ENCODE assay signal across 11 mouse cellular contexts in the genomic region with DNA sequence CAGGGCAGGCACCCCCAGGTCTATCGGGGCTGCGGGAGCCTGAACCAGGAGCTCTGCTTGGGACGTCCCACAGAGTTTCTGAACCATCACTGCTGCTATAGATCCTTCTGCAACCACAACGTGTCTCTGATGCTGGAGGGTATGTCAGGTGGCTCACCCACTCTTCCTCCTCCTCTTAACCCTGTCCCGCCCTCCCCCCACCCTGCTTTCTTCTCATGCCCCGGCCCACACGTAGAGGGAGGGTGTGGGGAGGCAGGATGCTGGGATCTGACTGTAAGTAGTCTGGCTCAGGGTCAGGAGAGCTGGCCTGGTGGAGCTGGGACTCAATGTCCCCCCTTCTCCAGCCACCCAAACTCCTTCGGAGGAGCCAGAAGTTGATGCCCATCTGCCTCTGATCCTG. TPM values are rescaled to one million over a fixed set of nuclear protein-coding genes. Genes with fewer than 3 reads are reported as not detected.
DNase-seq lines count a peak whose midpoint lies in the region; ATAC-seq and TF ChIP-seq lines count a peak whose summit lies in the region.
"Had no signal": no experiment of that assay in that cellular context is flagged by ENCODE, and none has a peak within 500 bp of the region (broad histone marks: within the 10 kb centered on the region; RNA-seq: fewer than 3 reads in every experiment).

No protein-coding gene starts in this region.

- TF ChIP-seq POLR2A in limb, embryonic 14.5 days (IDR thresholded peaks at IDR 0.05; ENCODE audit: borderline replicate concordance, extremely low read depth, insufficient read depth, insufficient read length): no peak

- peaks cover 7% of the 10 kb centered on the region for H3K36me3 ChIP-seq in heart, embryonic 13.5 days
- H3K36me3 ChIP-seq in midbrain, embryonic 12.5 days: no peaks in the 10 kb centered on the region
- H3K36me3 ChIP-seq in midbrain, embryonic 14.5 days (ENCODE audit: control insufficient read depth, insufficient read depth, low read length): no peaks in the 10 kb centered on the region
- no peaks in the 10 kb centered on the region for H3K36me3 ChIP-seq in limb, embryonic 14.5 days (ENCODE audit: control insufficient read depth, insufficient read depth, low read length)
- H3K36me3 ChIP-seq: liver, embryonic 12.5 days had no signal

- no peaks in the 10 kb centered on the region for H3K9me3 ChIP-seq in heart, embryonic 13.5 days
- H3K9me3 ChIP-seq in midbrain, embryonic 12.5 days: no peaks in the 10 kb centered on the region
- H3K9me3 ChIP-seq in midbrain, embryonic 14.5 days (ENCODE audit: control insufficient read depth, low read length): no peaks in the 10 kb centered on the region
- H3K9me3 ChIP-seq in limb, embryonic 14.5 days (ENCODE audit: control insufficient read depth, low read length): no peaks in the 10 kb centered on the region
- H3K9me3 ChIP-seq: liver, embryonic 12.5 days had no signal

- peaks cover 62% of the 10 kb centered on the region for H3K27me3 ChIP-seq in heart, embryonic 13.5 days (replicated peaks)
- H3K27me3 ChIP-seq in midbrain, embryonic 12.5 days: peaks cover 80% of the 10 kb centered on the region
- H3K27me3 ChIP-seq in midbrain, embryonic 14.5 days (ENCODE audit: control insufficient read depth, insufficient read depth, low read length): peaks cover 10% of the 10 kb centered on the region
- no peaks in the 10 kb centered on the region for H3K27me3 ChIP-seq in limb, embryonic 14.5 days (ENCODE audit: control insufficient read depth, insufficient read depth, low read length)

- DNase-seq in heart, adult 8-10 months (ENCODE audit: low spot score): no peak
- DNase-seq in midbrain, embryonic 14.5 days: no peak
- no peak for DNase-seq in limb, embryonic 14.5 days (ENCODE audit: low spot score)
- no peak for DNase-seq in urinary bladder, adult 18-20 months (ENCODE audit: low spot score in 2 of 2)
- no peak for DNase-seq in adrenal gland, postnatal 10 days
- no peak for DNase-seq in cerebellum, postnatal 14 days
- DNase-seq: adrenal gland, postnatal 36 days; kidney, adult 18-20 months had no signal

- H3K4me2 ChIP-seq in heart, embryonic 13.5 days: peak overlapping the region; percentile 32
- H3K4me2 ChIP-seq in midbrain, embryonic 12.5 days (replicated peaks): 0 out of 2 replicates have a peak overlapping the region, but pooled peaks have one; percentile 1
- no peak overlapping the region for H3K4me2 ChIP-seq in midbrain, embryonic 14.5 days (ENCODE audit: low read length)
- 0 out of 2 replicates have a peak overlapping the region, but pooled peaks have one; percentile 29 for H3K4me2 ChIP-seq in limb, embryonic 14.5 days (replicated peaks; ENCODE audit: low read depth, low read length, severe bottlenecking)
- H3K4me2 ChIP-seq: liver, embryonic 12.5 days had no signal

- peak overlapping the region; percentile 2 for H3K4me3 ChIP-seq in heart, embryonic 13.5 days
- no peak overlapping the region for H3K4me3 ChIP-seq in midbrain, embryonic 12.5 days
- no peak overlapping the region for H3K4me3 ChIP-seq in midbrain, embryonic 14.5 days (replicated peaks; ENCODE audit: low read depth, low read length)
- no peak overlapping the region for H3K4me3 ChIP-seq in limb, embryonic 14.5 days (replicated peaks; ENCODE audit: low read length)
- H3K4me3 ChIP-seq: liver, embryonic 12.5 days had no signal

- H3K27ac ChIP-seq in heart, embryonic 13.5 days (replicated peaks): no peak overlapping the region
- H3K27ac ChIP-seq in midbrain, embryonic 12.5 days (replicated peaks): no peak overlapping the region
- H3K27ac ChIP-seq in midbrain, embryonic 14.5 days (replicated peaks; ENCODE audit: low read depth, low read length): no peak overlapping the region
- H3K27ac ChIP-seq in limb, embryonic 14.5 days (replicated peaks; ENCODE audit: low read depth, low read length): no peak overlapping the region
- H3K27ac ChIP-seq: liver, embryonic 12.5 days had no signal

- 50% methylated on average over 8 of the region's 8 CpGs for WGBS in heart, embryonic 13.5 days
- WGBS in midbrain, embryonic 12.5 days: 69% methylated on average over 8 of the region's 8 CpGs
- WGBS in midbrain, embryonic 14.5 days: 67% methylated on average over 8 of the region's 8 CpGs
- 64% methylated on average over 8 of the region's 8 CpGs for WGBS in limb, embryonic 14.5 days

- H3K9ac ChIP-seq in heart, embryonic 13.5 days: no peak overlapping the region
- H3K9ac ChIP-seq in midbrain, embryonic 12.5 days (replicated peaks): no peak overlapping the region
- H3K9ac ChIP-seq in midbrain, embryonic 14.5 days (replicated peaks; ENCODE audit: low read length): no peak overlapping the region
- no peak overlapping the region for H3K9ac ChIP-seq in limb, embryonic 14.5 days (ENCODE audit: low read depth, low read length, severe bottlenecking)
- H3K9ac ChIP-seq: liver, embryonic 12.5 days had no signal

- peaks cover 60% of the 10 kb centered on the region for H3K4me1 ChIP-seq in heart, embryonic 13.5 days
- H3K4me1 ChIP-seq in midbrain, embryonic 12.5 days: peaks cover 34% of the 10 kb centered on the region
- peaks cover 19% of the 10 kb centered on the region for H3K4me1 ChIP-seq in midbrain, embryonic 14.5 days (ENCODE audit: control insufficient read depth, insufficient read depth, low read length)
- H3K4me1 ChIP-seq in limb, embryonic 14.5 days (ENCODE audit: control insufficient read depth, insufficient read depth, low read length): peaks cover 37% of the 10 kb centered on the region

- ATAC-seq in heart, embryonic 13.5 days (ENCODE audit: extremely low read depth, insufficient number of reproducible peaks, low FRiP score, low TSS enrichment): no peak
- no peak for ATAC-seq in midbrain, embryonic 12.5 days (ENCODE audit: low FRiP score, low read depth)
- ATAC-seq in midbrain, embryonic 14.5 days (ENCODE audit: low FRiP score, low TSS enrichment): no peak
- no peak for ATAC-seq in limb, embryonic 14.5 days (ENCODE audit: low FRiP score, low read depth)
- ATAC-seq: liver, embryonic 12.5 days had no signal

RNA-seq across cellular contexts. Expression of gene Acvrl1, which starts 7.1 kb away (rescaled TPM):
- polyA plus RNA-seq in heart, embryonic 13.5 days (2015; fragmentation: Nextera tagmentation; extraction: Ambion mirVana): 7.0 and 7.4 TPM in 2 replicates
- 10 to 100 TPM; 19.8 to 30.3 (median 23.0) TPM for total RNA-seq in heart, adult 8-10 months (2022)
- polyA plus RNA-seq in midbrain, embryonic 12.5 days (2016; fragmentation: Nextera tagmentation; extraction: Ambion mirVana): 8.0 and 10.7 TPM in 2 replicates
- 3.3 and 4.4 TPM in 2 replicates for polyA plus RNA-seq in midbrain, embryonic 14.5 days (2014; fragmentation: Nextera tagmentation; extraction: Ambion mirVana)
- polyA plus RNA-seq in limb, embryonic 14.5 days (2012; rRNA removed): 16.1 and 17.8 TPM in 2 replicates
- polyA plus RNA-seq in limb, embryonic 14.5 days (2014; fragmentation: Nextera tagmentation; extraction: Ambion mirVana): 8.2 and 10.2 TPM in 2 replicates
- 10 to 100 TPM; 19.5 to 19.8 TPM for total RNA-seq in adrenal gland, postnatal 10 days (2021)

RNA-seq across cellular contexts. Expression of gene Ankrd33, which starts 19.9 kb away (rescaled TPM):
- polyA plus RNA-seq in heart, embryonic 13.5 days (2015; fragmentation: Nextera tagmentation; extraction: Ambion mirVana): not detected in 2 replicates
- not detected for total RNA-seq in heart, adult 8-10 months (2022)
- not detected in 2 replicates for polyA plus RNA-seq in midbrain, embryonic 12.5 days (2016; fragmentation: Nextera tagmentation; extraction: Ambion mirVana)
- polyA plus RNA-seq in midbrain, embryonic 14.5 days (2014; fragmentation: Nextera tagmentation; extraction: Ambion mirVana): not detected in 2 replicates
- polyA plus RNA-seq in limb, embryonic 14.5 days (2012; rRNA removed): not detected in 2 replicates
- not detected in 2 replicates for polyA plus RNA-seq in limb, embryonic 14.5 days (2014; fragmentation: Nextera tagmentation; extraction: Ambion mirVana)
- total RNA-seq in adrenal gland, postnatal 10 days (2021): under 1 TPM; 0.24 to 0.33 TPM
- polyA plus RNA-seq: liver, embryonic 12.5 days had no signal

RNA-seq across cellular contexts. Expression of gene Acvr1b, which starts 38.5 kb away (rescaled TPM):
- 5.4 and 6.0 TPM in 2 replicates for polyA plus RNA-seq in heart, embryonic 13.5 days (2015; fragmentation: Nextera tagmentation; extraction: Ambion mirVana)
- 10 to 100 TPM; 12.1 to 14.7 (median 13.9) TPM for total RNA-seq in heart, adult 8-10 months (2022)
- polyA plus RNA-seq in midbrain, embryonic 12.5 days (2016; fragmentation: Nextera tagmentation; extraction: Ambion mirVana): 12.6 and 14.8 TPM in 2 replicates
- 30.4 and 39.0 TPM in 2 replicates for polyA plus RNA-seq in midbrain, embryonic 14.5 days (2014; fragmentation: Nextera tagmentation; extraction: Ambion mirVana)
- 27.2 and 32.8 TPM in 2 replicates for polyA plus RNA-seq in limb, embryonic 14.5 days (2012; rRNA removed)
- polyA plus RNA-seq in limb, embryonic 14.5 days (2014; fragmentation: Nextera tagmentation; extraction: Ambion mirVana): 12.3 and 12.9 TPM in 2 replicates
- total RNA-seq in adrenal gland, postnatal 10 days (2021): 10 to 100 TPM; 10.8 to 13.4 TPM

RNA-seq across cellular contexts. Expression of gene Fignl2, which starts 57.0 kb away (rescaled TPM):
- 0.08 and 0.09 TPM in 2 replicates for polyA plus RNA-seq in heart, embryonic 13.5 days (2015; fragmentation: Nextera tagmentation; extraction: Ambion mirVana)
- 1 to 10 TPM in 3 of 4 experiments, under 1 TPM in 1; 0.84 to 1.5 (median 1.2) TPM for total RNA-seq in heart, adult 8-10 months (2022)
- polyA plus RNA-seq in midbrain, embryonic 12.5 days (2016; fragmentation: Nextera tagmentation; extraction: Ambion mirVana): 0.34 and 0.37 TPM in 2 replicates
- polyA plus RNA-seq in midbrain, embryonic 14.5 days (2014; fragmentation: Nextera tagmentation; extraction: Ambion mirVana): 0.09 and 0.11 TPM in 2 replicates
- 3.7 and 5.4 TPM in 2 replicates for polyA plus RNA-seq in limb, embryonic 14.5 days (2012; rRNA removed)
- 0.15 and 0.17 TPM in 2 replicates for polyA plus RNA-seq in limb, embryonic 14.5 days (2014; fragmentation: Nextera tagmentation; extraction: Ambion mirVana)
- 10 to 100 TPM in 1 of 2 experiments, 1 to 10 TPM in 1; 8.4 to 11.0 TPM for total RNA-seq in adrenal gland, postnatal 10 days (2021)
